Mouse (Mus musculus) mouse trophoblast stem cell (cell line): Measurements from ENCODE around the gene Sec63.

Experiments
- in situ Hi-C, 2 experiments: fragments of 300-500 bp; cut with MseI, MboI; formaldehyde crosslinking; loops; 2 replicates in 1 of 2; 3 replicates in 1 of 2; pipeline ENCODE4 v1.15.1; 2025

Sec63 gene

GRCm38 (mm10) chr10:42862102-42862740 is 100.9 kb downstream of the Sec63 start:
- in situ Hi-C loops: no loop called here

GRCm38 (mm10) chr10:42862806-42863205 is 101.5 kb downstream of the Sec63 start:
- in situ Hi-C loops: no loop called here

- in situ Hi-C loops: no loop called here
Observed at GRCm38 (mm10) chr10:42863621-42864391, 102.5 kb downstream of the Sec63 start.

- in situ Hi-C loops: no loop called here
Observed at GRCm38 (mm10) chr10:42864696-42865095, 103.4 kb downstream of the Sec63 start.

- in situ Hi-C loops: no loop called here
Observed at GRCm38 (mm10) chr10:42868416-42868815, 107.1 kb downstream of the Sec63 start.

- in situ Hi-C loops: no loop called here
Observed at GRCm38 (mm10) chr10:42869467-42869866, 108.2 kb downstream of the Sec63 start.

- in situ Hi-C loops: no loop called here
Observed at GRCm38 (mm10) chr10:42872269-42873010, 111.1 kb downstream of the Sec63 start.

GRCm38 (mm10) chr10:42873077-42873595 is 111.8 kb downstream of the Sec63 start:
- in situ Hi-C loops: no loop called here

GRCm38 (mm10) chr10:42876172-42876571 is 114.9 kb downstream of the Sec63 start:
- in situ Hi-C loops: no loop called here

- in situ Hi-C loops: no loop called here
Observed at GRCm38 (mm10) chr10:42879269-42879681, 118.0 kb downstream of the Sec63 start.

GRCm38 (mm10) chr10:42879682-42880081 is 118.4 kb downstream of the Sec63 start:
- in situ Hi-C loops: no loop called here
